Mouse (Mus musculus) neural tube, embryonic 14.5 days (tissue): ENCODE measurements around the gene Mllt3. TPM values are rescaled to one million over a fixed set of nuclear protein-coding genes. Genes with fewer than 3 reads are reported as not detected.
A peak's percentile ranks its signal among the peaks of the same experiment; 100 is the strongest.

Source experiments
- ATAC-seq: fragments of 200-750 bp; cut with Nextera tagmentation; 2 replicates; pipeline ENCODE4 v1.8.0; 2017; ENCODE audit warnings: low read depth, mild to moderate bottlenecking, moderate TSS enrichment, moderate library complexity
- H3K27ac ChIP-seq: fragments of 300-500 bp; sonication (generic); 2 replicates; pipeline ENCODE4 v1.5.1; 2014; ENCODE audit warnings: low read depth, mild to moderate bottlenecking, control low read depth, low read length, moderate library complexity, mixed read lengths
- H3K27me3 ChIP-seq: fragments of 300-500 bp; sonication (generic); 2 replicates; pipeline ENCODE4 v1.6.1; 2014; ENCODE audit warnings: low read length; ENCODE audit not compliant: control insufficient read depth, insufficient read depth
- H3K36me3 ChIP-seq: fragments of 300-500 bp; sonication (generic); 2 replicates; pipeline ENCODE4 v1.6.1; 2014; ENCODE audit warnings: low read length, mixed read lengths; ENCODE audit not compliant: control insufficient read depth, insufficient read depth
- H3K4me1 ChIP-seq: fragments of 300-500 bp; sonication (generic); 2 replicates; pipeline ENCODE4 v1.6.1; 2014; ENCODE audit warnings: low read length; ENCODE audit not compliant: control insufficient read depth, insufficient read depth
- H3K4me2 ChIP-seq: fragments of 300-500 bp; sonication (generic); 2 replicates; pipeline ENCODE4 v1.6.1; 2014; ENCODE audit warnings: mild to moderate bottlenecking, low read depth, low read length, control low read depth
- H3K4me3 ChIP-seq: fragments of 300-500 bp; sonication (generic); 2 replicates; pipeline ENCODE4 v1.5.1; 2014; ENCODE audit warnings: low read depth, low read length, control low read depth, mixed read lengths
- H3K9ac ChIP-seq: fragments of 300-500 bp; sonication (generic); replicated peaks from 2 replicates; pipeline ENCODE4 v1.6.1; 2014; ENCODE audit warnings: low read depth, mild to moderate bottlenecking, control low read depth, low read length, mixed read lengths
- H3K9me3 ChIP-seq: fragments of 300-500 bp; sonication (generic); 2 replicates; pipeline ENCODE4 v1.6.1; 2016; ENCODE audit warnings: low read length; ENCODE audit not compliant: control insufficient read depth
- WGBS: fragments of 180-500 bp; shearing (Covaris S2); extraction: QIAGEN DNeasy Blood & Tissue Kit; methylation state at CpG from one replicate; pipeline ENCODE4 v1.1.7; 2014; 5-methylcytosine and 5-hydroxymethylcytosine counted together
- polyA plus RNA-seq: library from polyadenylated mRNA; unstranded; fragments of >200 nt; fragmentation: Nextera tagmentation; extraction: Ambion mirVana; gene quantifications from 2 replicates; pipeline ENCODE4 v1.2.1, GENCODE M21; 2014

The Mllt3 gene
- polyA plus RNA-seq, 1 experiment from 2014 or later = 79.4 TPM

GRCm38 (mm10) chr4:88034387-88035157, 1.4 kb upstream of the Mllt3 start:
- WGBS = 2% methylated on average over 18 of the region's 18 CpGs
- Histone ChIP-seq H3K36me3 (no peaks in the 10 kb centered on the region), H3K9me3 (no peaks in the 10 kb centered on the region), H3K4me1 (peaks cover 14% of the 10 kb centered on the region), H3K4me2 (peak overlapping the region; percentile 57), H3K27me3 (no peaks in the 10 kb centered on the region), H3K4me3 (peak overlapping the region; percentile 80; the same call in 1 of the 2 replicates), H3K9ac (no peak overlapping the region), H3K27ac (no peak overlapping the region)
- ATAC-seq = no peak

GRCm38 (mm10) chr4:88033729-88034386, 694 bp upstream of the Mllt3 start:
- no peak for ATAC-seq
- H3K9ac ChIP-seq = peak overlapping the region; percentile 85; the same call in 1 of the 2 replicates
- H3K4me3 ChIP-seq = peak overlapping the region; percentile 80
- H3K4me2 ChIP-seq = peak overlapping the region; percentile 57
- WGBS = under 1% methylated on average over 25 of the region's 25 CpGs
- H3K9me3 ChIP-seq = no peaks in the 10 kb centered on the region
- no peaks in the 10 kb centered on the region for H3K27me3 ChIP-seq
- H3K27ac ChIP-seq = no peak overlapping the region
- H3K4me1 ChIP-seq = peaks cover 18% of the 10 kb centered on the region
- no peaks in the 10 kb centered on the region for H3K36me3 ChIP-seq

DNA sequence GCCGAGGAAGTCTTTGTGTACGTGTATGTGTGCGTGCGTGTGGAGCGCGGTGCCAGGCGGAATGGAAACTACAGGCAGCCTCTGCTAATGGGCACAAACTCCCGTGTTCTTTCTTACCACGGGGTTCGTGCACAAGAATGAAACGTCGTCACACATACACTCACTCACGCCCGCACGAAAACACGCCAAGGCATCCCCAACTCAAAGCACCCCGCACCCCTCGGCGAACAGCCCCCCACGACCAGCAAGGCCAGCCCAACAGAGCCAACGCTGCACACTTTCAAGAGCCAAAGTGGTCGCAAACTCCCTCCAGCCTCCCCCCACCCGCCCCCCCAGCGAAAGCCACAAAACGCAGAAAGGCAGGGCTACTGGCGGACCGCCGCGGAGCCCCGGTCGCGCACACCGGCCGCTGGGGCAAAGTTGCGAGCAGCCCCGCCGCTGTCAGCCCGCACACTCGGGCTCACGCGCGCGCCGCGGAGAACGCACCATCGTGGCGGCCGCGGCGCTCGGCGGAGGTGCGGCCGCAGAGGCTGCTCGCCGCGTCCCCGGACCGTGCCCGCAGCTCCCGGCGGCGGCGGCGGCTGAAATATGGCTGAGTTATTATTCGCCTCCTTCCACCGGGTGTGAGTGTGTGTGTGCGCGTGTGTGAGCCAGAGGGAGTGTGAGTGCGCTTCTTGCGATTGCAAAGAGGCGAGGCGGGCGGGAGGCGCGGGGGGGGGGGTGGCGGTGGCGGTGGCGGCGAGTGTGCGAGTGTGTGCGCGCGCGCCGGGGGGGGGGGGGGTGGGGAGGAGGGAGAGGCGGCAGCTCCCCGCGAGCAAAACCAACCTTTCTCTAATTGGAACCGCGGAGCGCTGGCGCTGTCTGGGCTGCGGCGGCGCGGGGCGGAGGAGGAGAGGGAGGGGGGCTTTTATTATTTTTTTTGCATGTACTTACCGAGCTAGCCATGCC, 739 bp downstream of the Mllt3 start:
- Histone ChIP-seq H3K9me3 (no peaks in the 10 kb centered on the region), H3K4me3 (peak overlapping the region; percentile 80), H3K9ac (peak overlapping the region; percentile 85), H3K4me2 (peak overlapping the region; percentile 57), H3K4me1 (peaks cover 21% of the 10 kb centered on the region), H3K27ac (peak overlapping the region; percentile 97), H3K36me3 (no peaks in the 10 kb centered on the region), H3K27me3 (no peaks in the 10 kb centered on the region)
- ATAC-seq = peak; percentile 78
- under 1% methylated on average over 64 of the region's 100 CpGs for WGBS

GRCm38 (mm10) chr4:88031211-88032150, 1.7 kb downstream of the Mllt3 start:
- peak overlapping the region; percentile 57 for H3K4me2 ChIP-seq
- ATAC-seq = no peak
- no peaks in the 10 kb centered on the region; the same call in 1 of the 2 replicates for H3K36me3 ChIP-seq
- H3K4me1 ChIP-seq = peaks cover 21% of the 10 kb centered on the region
- under 1% methylated on average over 82 of the region's 84 CpGs for WGBS
- H3K27ac ChIP-seq = peak overlapping the region; percentile 97
- H3K27me3 ChIP-seq = no peaks in the 10 kb centered on the region
- H3K9me3 ChIP-seq = no peaks in the 10 kb centered on the region
- H3K4me3 ChIP-seq = peak overlapping the region; percentile 80
- H3K9ac ChIP-seq = peak overlapping the region; percentile 85

GRCm38 (mm10) chr4:88023567-88023966, 9.6 kb downstream of the Mllt3 start:
- Histone ChIP-seq H3K4me2 (no peak overlapping the region), H3K4me1 (peaks cover 5% of the 10 kb centered on the region; the same call in 1 of the 2 replicates), H3K9me3 (no peaks in the 10 kb centered on the region), H3K27me3 (no peaks in the 10 kb centered on the region), H3K9ac (no peak overlapping the region), H3K27ac (no peak overlapping the region), H3K36me3 (peaks cover 4% of the 10 kb centered on the region; the same call in 1 of the 2 replicates), H3K4me3 (no peak overlapping the region)
- 86% methylated on average over 5 of the region's 5 CpGs for WGBS
- ATAC-seq = no peak

GRCm38 (mm10) chr4:88022623-88023022, 10.5 kb downstream of the Mllt3 start:
- Histone ChIP-seq H3K9ac (no peak overlapping the region), H3K27me3 (no peaks in the 10 kb centered on the region), H3K4me1 (peaks cover 8% of the 10 kb centered on the region), H3K27ac (no peak overlapping the region), H3K4me3 (no peak overlapping the region), H3K4me2 (no peak overlapping the region), H3K36me3 (peaks cover 4% of the 10 kb centered on the region; the same call in 1 of the 2 replicates), H3K9me3 (no peaks in the 10 kb centered on the region)
- 10% methylated on average over 1 of the region's 1 CpGs for WGBS
- no peak for ATAC-seq

GRCm38 (mm10) chr4:88020421-88020820, 12.7 kb downstream of the Mllt3 start:
- no peaks in the 10 kb centered on the region for H3K9me3 ChIP-seq
- no peaks in the 10 kb centered on the region for H3K27me3 ChIP-seq
- no peak overlapping the region for H3K4me2 ChIP-seq
- H3K36me3 ChIP-seq = no peaks in the 10 kb centered on the region
- no peak overlapping the region for H3K27ac ChIP-seq
- peaks cover 18% of the 10 kb centered on the region for H3K4me1 ChIP-seq
- H3K4me3 ChIP-seq = no peak overlapping the region
- ATAC-seq = no peak
- H3K9ac ChIP-seq = no peak overlapping the region
- 46% methylated on average over 5 of the region's 5 CpGs for WGBS

- H3K9ac ChIP-seq = no peak overlapping the region
- no peak overlapping the region for H3K4me2 ChIP-seq
- H3K9me3 ChIP-seq = no peaks in the 10 kb centered on the region
- H3K4me3 ChIP-seq = no peak overlapping the region
- H3K27me3 ChIP-seq = no peaks in the 10 kb centered on the region
- peaks cover 20% of the 10 kb centered on the region for H3K4me1 ChIP-seq
- WGBS = 44% methylated on average over 4 of the region's 4 CpGs
- H3K36me3 ChIP-seq = no peaks in the 10 kb centered on the region
- no peak for ATAC-seq
- H3K27ac ChIP-seq = no peak overlapping the region
These were observed 13.5 kb downstream of the Mllt3 start for GRCm38 (mm10) chr4:88019645-88020044.
